Mouse (Mus musculus): ENCODE measurements around the gene Itgb1bp1. TPM values are rescaled to one million over a fixed set of nuclear protein-coding genes. Genes with fewer than 3 reads are reported as not detected.

Gene Itgb1bp1
- total RNA-seq, 2 experiments from 2014 or later = 59.5 to 90.4 TPM

DNA sequence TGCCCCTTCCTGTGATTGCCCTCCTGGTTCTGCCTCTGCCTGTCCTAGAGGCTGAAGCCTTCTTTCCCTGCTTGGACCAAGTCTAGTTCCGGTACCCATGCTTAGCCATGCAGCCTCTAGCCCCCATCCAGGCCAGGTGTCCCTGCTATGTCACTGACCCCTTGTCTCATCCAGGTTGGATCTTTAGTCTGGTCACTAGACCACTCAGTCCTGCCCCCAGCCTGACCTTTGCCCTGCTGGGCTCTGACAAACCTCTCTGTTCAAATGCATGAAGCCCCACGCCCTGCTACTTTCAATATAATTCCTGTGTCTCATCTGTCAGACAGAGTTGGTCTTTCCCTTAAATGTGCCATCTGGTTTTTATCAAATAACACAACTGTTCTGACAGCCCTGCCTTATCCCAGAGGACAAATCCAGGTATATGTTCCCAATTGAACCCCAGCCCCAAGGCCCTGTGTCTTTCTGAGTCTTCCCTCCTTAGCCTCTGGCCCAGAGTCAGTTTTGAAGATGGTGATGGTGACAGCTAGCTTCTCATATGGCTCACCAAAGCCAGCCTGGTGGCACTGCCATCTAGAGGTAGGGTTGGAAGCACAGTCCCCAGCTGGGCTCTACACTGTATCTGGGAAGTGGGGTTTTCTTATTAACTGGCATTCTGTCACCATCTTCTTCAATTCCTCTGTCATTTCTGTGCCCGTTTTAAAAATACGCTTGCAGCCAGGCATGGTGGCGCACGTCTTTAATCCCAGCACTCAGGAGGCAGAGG, 25.4 kb downstream of the Itgb1bp1 start:
- no peak for DNase-seq (ENCODE audit: low spot score in 2 of 2)

- no peak for DNase-seq (ENCODE audit: low spot score in 2 of 2)
These were observed 38.2 kb downstream of the Itgb1bp1 start for GRCm38 (mm10) chr12:21247711-21248392.

DNA sequence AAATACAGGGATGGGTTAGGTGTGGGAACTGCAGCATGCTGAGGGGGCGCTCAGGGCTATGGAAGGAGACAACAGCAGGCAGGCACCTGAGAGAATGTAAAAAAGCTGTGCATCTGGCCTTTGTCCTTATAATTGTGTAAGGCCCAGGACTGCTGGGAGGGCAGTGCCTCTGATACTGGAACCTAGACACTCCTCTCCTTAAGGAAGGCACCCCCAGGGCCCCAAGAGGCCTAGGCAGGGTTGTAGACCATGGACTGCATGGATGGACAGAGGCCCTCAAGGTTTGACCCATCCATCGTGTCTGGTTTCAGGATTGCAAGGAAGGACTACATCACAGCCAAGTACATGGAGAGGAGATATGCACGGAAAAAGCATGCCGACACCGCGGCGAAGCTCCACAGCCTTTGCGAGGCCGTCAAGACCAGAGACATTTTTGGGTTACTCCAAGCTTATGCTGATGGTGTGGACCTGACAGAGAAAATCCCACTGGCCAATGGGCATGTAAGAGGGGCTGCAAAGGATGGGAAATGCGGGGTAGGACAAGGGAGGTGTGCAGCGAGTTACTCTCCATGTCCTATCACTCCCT, 41.6 kb downstream of the Itgb1bp1 start:
- no peak for DNase-seq (ENCODE audit: low spot score in 2 of 2)

DNA sequence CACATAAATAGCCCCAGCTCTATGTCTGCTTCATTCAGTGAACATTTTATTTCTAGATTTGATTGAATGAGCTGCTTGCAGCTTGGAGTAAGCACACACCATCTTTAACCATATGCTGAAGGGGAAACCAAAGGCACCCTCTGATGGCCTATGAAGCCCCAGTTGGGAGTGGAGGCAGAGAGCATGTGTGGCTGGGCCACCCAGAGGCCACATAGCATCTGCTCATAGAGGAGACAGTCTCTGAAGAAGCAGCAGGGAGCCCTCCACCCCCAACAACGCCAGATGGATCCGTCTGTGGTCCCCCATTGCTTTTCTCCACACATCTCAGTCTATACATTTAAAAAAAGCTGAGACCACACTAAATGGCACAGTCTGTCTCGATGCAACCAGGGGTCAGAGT, 44.1 kb downstream of the Itgb1bp1 start:
- DNase-seq (ENCODE audit: low spot score in 2 of 2) = no peak

DNA sequence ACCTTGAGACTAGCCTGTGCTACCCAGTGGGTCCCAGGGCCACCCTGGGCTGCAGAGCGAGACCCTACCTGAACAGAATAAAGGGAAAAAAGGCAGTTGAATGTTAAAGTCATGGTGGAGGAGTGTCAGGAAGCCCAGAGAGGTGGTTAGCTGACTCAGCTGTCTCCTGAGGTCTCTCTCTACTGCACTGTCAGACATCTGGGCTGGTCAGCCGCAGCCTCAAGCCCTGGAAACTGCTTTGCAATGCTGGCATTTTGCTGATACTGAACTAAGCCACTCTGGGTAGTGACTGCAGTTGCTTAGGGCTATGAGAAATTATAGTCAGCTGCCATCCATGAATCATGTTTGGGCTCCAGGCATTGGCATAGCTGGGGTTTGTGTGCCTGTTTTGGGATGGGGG, 51.5 kb downstream of the Itgb1bp1 start:
- DNase-seq (ENCODE audit: low spot score in 2 of 2) = no peak

GRCm38 (mm10) chr12:21233727-21234126, 52.4 kb downstream of the Itgb1bp1 start:
- no peak for DNase-seq (ENCODE audit: low spot score in 2 of 2)

- no peak for DNase-seq (ENCODE audit: low spot score in 2 of 2)
These were observed 56.8 kb downstream of the Itgb1bp1 start for GRCm38 (mm10) chr12:21229076-21229918.

DNA sequence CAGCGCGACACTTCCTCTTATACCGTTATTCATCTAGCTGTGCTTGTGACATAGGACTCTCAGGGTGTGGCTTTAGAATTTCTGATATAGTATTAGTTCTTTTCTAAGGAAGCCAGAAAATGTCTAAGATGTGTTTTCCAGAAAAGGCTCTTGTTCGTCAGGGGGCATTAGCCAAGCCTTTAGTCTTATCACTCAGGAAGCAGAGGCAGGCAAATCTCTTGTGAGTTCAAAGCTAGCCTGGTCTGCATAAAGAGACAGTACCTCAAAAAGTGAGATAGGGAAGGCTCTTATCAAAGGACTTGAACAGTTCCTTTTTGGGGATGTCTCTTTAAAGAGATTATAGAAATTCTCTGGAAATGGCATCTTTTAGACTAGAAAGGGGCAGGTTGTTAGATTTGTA, 57.4 kb downstream of the Itgb1bp1 start:
- no peak for DNase-seq (ENCODE audit: low spot score in 2 of 2)

- peak; percentile 61 for DNase-seq (ENCODE audit: low spot score in 2 of 2)
These were observed 58.8 kb downstream of the Itgb1bp1 start for GRCm38 (mm10) chr12:21227076-21227980.

DNA sequence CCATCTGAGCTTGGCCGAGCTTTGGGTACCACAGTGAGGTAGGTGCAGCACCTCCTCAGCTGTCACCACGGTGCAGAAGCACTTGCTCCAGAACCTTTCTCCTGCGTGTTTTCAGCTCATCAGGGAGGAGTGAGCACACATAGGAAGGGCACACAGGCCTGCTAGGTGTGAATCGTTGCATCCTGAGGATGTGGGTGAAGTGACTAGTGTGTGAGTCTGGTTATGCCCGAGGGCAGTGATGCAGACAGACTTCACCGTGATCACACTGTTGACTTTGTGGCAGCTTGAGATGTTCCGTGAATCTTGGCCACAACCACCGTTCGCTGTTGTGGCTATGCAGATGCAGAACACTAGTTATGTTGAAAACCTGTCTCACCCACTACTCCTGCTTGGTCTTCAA, 59.8 kb downstream of the Itgb1bp1 start:
- no peak for DNase-seq (ENCODE audit: low spot score in 2 of 2)

GRCm38 (mm10) chr12:21225358-21225757, 60.7 kb downstream of the Itgb1bp1 start:
- DNase-seq (ENCODE audit: low spot score in 2 of 2) = no peak

- no peak for DNase-seq (ENCODE audit: low spot score in 2 of 2)
These were observed 62.2 kb downstream of the Itgb1bp1 start for GRCm38 (mm10) chr12:21223923-21224322.

GRCm38 (mm10) chr12:21220596-21220995, 65.5 kb downstream of the Itgb1bp1 start:
- DNase-seq (ENCODE audit: low spot score in 2 of 2) = no peak

DNA sequence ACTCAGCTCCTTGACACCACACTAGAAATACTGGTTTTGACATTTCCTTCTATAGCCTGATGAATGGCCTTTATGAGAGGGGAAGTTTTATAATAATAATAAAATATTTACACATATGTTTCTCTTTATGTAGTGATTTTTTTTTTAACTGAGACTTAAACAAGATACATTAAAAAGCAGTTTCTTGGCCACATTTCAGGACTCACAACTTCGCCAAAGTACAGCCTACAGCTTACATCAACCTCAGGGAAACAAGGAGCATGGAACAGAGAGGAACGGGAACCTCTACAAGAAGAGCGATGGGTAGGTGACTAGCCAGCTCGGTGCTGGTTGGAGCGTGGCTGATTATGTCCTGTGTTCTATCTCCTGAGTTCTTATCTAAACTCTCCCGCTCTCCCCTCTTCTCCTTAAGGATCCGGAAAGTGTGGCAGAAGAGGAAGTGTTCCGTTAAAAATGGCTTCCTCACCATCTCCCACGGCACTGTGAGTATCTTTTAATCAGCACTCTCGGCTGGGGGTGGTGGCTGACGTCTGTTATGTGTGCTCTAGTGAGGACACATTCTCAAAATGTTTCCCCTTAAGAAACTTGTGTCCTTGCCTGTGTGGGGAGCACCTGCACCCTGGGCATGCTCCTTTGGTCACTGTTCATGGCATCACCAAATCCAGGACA, 68.2 kb downstream of the Itgb1bp1 start:
- DNase-seq (ENCODE audit: low spot score in 2 of 2) = no peak

- DNase-seq (ENCODE audit: low spot score in 2 of 2) = no peak
These were observed 71.4 kb downstream of the Itgb1bp1 start for GRCm38 (mm10) chr12:21214551-21215165.

DNA sequence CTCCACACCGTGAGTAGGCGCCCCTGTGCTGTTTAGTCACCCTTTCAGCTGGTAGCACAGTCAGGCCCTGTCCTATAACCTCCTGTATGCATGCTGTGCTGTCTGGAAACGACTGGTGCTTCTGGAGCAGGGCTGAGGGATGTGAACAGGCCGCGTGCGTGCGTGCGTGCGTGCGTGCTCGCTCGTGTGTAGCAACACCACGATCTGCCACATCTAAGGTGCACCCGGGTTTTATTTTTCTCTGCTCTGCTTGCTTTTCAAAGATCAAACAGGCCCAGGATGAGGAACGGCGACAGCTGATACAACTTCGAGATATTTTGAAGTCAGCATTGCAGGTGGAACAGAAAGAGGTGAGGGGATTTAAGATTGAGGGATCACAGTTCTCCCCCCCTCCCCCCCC, 73.2 kb downstream of the Itgb1bp1 start:
- no peak for DNase-seq (ENCODE audit: low spot score in 2 of 2)

GRCm38 (mm10) chr12:21209273-21209672, 76.8 kb downstream of the Itgb1bp1 start:
- no peak for DNase-seq (ENCODE audit: low spot score in 2 of 2)

DNA sequence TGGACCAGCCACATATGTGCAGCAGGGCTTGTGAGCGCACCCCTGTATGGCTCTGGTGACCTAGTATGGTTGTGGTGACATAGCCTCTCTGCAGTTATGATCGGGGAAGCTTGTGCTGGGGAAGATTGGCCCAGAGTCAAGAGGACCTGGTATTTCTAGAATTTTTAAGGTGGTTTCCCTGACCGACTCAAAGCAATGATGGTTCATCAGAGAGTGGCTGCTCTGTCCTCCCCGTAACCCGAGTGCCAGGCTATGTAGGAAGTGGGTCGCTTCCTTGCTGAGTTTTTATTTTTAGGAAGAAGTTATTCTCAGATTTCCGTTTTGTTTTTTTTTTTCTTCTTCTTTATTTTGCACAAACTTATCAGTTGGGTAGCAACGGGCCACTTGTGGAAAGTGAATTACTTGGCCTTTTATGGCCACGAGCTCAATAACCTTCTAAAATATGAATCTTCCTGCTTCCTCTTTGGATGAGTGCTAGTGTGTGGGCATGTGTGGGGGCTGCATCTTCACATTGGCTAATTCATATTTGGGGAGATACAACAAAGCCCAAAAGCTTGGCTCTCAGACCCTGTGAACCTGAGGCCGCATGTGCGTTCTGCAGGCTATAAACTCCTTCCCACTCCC, 77.8 kb downstream of the Itgb1bp1 start:
- DNase-seq (ENCODE audit: low spot score in 2 of 2) = no peak

DNA sequence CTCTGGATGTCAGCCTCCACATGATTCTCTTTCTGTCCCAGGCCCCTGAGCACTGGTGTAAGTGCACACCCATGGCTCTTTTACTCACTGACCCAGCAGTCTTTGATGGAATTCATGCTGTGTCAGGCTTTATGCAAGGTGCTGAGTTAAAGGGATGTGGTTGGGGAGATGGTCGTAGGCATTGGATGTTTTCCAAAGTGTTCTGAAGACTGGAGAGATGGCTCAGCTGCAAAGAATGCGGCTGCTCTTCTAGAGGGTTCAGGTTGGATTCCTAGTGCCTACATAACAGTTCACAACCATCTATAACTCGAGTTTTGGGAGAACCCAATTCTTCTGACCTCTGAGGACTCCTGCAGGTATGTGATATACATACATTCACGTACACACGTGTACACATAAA, 78.7 kb downstream of the Itgb1bp1 start:
- DNase-seq (ENCODE audit: low spot score in 2 of 2) = no peak

All from adrenal gland, adult 18-20 months (tissue).